Mouse (Mus musculus): Measurements from ENCODE around the gene Scamp4. TPM values are rescaled to one million over a fixed set of nuclear protein-coding genes. Genes with fewer than 3 reads are reported as not detected.
"Not testable (repeated sequence)": the region's sequence is repeated elsewhere in the genome, so short reads cannot be mapped to it uniquely, and the experiment has no call there.

The Scamp4 gene
- total and polyA plus RNA-seq, 3 experiments, result 55.9 to 190 (median 68.7) TPM

DNA sequence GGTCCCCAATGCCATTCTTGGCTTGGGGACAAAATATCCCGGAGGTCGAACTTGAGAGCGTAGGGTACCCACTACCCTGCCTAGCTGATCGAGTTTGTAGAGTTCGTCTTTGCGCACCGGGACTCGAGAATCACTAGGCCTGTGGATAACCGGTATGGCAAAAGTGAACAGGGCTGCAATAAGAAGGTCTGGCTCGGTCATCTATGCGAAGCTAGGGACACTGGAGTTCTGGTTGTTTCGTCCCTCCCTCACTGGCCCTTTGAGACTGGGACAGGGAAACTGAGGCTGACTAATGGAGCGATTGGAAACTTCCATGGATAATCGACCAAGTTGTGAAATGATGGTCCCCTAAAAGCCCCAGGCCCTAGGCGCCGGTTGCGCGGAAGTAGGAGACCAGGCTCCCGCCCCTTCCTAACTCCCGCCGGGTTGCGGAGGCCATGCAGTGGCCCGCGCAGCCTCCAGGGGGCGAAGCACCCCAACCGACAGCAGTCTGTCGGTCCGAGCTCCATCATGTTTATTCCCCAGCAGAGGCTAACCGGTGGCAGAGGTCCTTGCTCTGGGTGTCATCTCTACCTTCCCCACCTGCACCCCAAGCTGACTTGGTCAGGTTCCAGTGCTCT lies 24.4 kb upstream of the Scamp4 start:
- DNase-seq, result peak; percentile 91

DNA sequence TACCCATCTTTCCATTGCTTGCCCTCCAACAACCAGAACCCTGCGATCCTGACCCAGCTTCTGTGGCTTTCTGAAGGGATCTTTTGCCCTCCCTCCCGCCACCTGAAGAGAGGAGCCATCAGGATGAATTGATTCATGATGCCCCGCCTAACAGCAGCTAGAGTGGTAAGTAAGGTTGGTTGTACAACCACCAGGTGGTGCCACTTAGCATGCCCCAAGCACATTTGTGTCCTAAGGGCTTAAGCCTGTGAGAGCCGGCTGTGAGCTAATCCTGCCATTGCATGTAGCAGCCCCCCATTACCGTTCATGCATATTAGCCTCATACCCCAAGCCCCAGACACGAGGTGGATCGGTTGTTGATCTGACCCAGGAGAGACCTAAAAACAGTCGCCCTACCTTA lies 23.8 kb upstream of the Scamp4 start:
- peak; percentile 71 for DNase-seq

DNA sequence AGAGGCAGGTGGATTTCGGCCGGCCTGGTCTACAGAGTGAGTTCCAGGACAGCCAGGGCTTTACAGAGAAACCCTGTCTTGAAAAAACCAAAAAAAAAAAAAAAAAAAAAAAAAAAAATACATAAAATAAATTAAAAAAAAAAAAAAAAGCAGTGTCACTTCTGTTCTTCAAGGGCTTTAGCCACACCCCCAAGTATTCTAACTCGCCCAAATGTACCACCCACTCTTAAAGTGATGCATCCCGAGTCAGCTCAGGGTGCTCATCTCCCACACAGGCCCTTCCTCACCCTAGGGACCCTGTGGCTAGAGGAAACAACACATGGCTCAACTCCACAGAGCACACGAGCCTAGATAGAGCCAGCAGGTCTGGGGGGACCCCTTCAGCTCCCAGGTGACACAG lies 19.6 kb upstream of the Scamp4 start:
- no peak for DNase-seq

- DNase-seq, result no peak
Observed at GRCm38 (mm10) chr10:80584045-80584488, 18.6 kb upstream of the Scamp4 start.

DNA sequence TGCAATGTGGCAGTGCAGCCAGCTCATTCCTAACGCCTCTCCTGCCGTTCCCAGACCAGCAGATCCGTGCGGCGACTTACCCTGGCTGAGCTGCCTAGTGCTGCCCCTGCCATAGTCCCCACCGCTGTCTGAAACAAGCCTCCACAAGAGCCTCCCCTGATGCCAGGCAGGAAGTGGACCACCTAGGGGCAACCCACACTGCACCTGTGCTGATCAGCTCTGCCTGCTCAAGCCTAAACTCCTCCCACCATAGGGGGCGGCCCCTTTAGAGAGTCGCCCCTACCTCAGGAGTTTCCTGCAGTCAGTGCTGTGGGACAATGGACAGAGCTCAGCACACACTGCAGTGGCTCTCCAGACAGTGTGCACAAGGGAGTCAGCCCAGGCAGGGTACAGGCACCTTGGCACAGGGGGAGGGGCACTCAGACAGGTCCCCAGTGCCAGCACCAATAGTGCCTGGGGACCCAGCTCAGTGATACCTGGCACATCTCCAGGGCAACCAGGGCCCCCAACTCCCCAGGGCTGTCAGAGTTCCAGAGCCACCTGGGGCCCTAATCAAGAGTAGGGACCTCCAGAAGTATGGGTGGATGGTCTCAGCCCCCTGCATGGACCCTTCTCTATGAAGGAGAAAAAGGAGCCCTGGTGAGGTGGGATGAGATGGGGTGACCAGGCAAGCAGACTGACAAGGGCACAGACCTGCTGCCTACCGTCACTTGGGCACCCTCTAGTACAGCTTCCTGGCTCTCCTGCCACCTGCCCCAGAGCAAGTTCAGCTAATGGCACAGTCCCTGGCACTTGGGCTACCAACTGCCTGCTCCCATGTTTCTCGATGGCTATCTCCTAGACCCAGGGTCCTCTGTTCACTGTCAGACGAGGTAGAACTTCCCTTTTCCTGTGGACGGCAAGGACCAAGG lies 17.8 kb upstream of the Scamp4 start:
- DNase-seq, result no peak

GRCm38 (mm10) chr10:80585581-80585980 lies 17.1 kb upstream of the Scamp4 start:
- DNase-seq, result no peak

DNA sequence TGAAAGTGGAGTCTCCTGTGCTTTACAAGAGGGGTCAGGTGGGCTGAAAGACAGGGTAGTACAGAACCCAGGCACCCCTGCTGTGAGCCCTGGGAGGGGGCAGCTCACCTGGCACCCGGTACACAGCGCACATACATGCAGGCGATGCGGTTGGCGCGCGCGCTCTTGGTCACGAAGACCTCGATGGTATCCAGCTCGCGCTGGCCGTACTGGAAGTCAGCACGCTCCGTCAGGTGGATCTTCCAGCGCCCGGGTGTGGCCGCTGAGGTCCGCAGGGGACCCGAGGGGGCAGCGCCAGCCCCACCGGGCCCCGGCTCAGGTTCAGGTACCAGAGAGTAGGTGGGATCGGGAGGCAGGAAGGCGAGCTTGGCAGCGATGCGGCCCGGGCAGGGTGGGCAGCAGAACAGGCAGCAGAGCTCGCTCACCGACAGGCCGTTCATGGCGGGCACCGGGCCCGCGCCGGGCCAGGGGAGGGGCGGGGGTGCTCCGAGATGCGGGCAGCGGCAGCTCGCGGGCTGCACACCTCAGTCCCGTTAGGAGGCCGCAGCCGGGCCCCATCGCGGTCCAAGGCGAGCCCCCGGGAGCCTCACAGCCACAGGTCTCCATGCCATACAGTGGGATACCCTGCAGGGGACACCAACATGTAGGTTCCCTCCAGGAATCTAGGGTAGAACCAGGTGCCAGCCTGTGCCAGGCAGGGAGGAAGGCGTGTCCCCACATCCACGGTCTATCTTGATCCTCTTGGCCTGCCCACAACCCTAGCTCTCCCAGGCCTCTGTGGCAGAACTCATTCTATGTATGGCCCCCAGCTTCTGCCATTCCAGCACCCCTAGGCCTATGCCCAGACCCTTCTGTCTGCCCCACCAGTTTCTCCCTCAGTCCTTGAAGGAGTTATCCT lies 16.0 kb upstream of the Scamp4 start:
- DNase-seq, result no peak

DNA sequence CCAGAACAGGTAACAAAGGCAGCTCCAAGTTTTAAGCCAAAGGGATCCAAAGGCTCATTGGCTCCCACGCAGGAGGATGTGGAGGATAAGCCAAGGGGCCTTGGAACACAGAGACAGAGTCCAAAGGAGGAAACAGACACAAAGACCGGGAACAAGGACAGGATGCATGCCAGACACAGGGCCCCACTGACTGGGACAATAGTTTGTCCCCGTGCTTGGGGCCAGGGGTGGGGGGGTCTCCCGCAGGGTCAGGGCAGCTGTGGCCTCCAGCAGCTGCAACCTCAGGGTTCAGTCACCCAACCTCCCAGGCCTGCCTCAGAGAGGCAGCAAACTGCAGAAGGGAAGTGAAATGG lies 15.4 kb upstream of the Scamp4 start:
- peak; percentile 43 for DNase-seq

DNA sequence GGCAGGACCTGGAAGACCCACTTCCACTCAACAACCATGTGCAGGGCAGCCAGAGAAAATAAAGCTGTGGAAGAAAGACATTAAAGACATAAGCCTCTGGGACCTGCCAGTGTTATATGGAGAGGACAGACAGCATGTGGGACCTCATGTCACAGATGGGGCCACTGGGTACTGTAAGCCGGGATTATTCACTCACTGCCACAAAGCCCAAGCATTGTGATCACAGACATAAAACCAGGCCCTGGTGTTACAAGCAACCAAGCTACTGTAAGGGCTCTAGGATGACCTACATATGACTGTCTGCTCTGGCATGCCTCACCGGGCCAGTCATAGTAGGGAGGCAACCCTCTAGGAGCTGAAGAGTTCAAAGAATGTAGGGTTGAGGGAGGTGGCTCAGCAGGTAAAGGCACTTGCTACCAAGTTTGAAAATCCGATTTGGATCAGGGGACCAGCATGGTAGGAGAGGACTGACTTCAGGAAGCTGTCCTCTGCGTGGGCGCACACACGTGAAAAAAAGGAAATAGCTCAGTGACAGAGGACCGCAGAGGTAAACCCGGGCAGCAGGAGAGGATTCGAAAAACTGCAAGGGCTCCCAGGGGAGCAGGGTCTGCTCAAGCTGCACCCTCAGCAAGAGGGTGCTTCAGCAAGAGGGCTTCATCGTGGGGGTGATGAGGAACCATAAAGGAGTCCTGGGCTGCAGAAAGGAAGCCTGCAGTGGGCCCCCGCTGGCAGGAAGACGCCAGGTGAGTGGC lies 13.4 kb upstream of the Scamp4 start:
- peak; percentile 52 for DNase-seq

- peak; percentile 98 for DNase-seq
Observed at GRCm38 (mm10) chr10:80589879-80590854, 12.5 kb upstream of the Scamp4 start, which contains the start of gene Abhd17a. Abhd17a (minus strand) TSS chr10:80590341.

DNA sequence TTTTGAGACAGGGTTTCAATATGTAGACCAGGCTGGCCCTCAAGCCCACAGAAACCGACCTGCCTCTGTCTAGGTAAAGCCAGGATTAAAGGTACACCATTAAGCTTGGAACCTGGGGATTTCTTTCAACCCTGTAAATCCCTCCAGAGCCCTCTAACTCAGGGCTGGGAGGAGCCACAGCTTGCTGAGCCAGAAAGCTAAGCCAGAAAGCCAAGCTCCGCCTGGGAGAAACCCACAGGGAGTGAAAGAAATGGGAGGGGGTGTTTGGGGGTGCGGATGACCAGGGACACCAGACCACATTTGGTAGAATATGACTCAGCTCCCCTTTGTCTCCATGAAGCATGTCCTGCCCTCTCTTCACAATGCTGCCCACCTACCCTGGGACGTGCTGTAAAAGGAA lies 6.4 kb upstream of the Scamp4 start:
- DNase-seq, result no peak

- DNase-seq, result no peak
Observed at GRCm38 (mm10) chr10:80603364-80603763, 692 bp downstream of the Scamp4 start.

- DNase-seq, result no peak
Observed at GRCm38 (mm10) chr10:80604001-80604509, 1.4 kb downstream of the Scamp4 start.

- no peak for DNase-seq
Observed at GRCm38 (mm10) chr10:80604988-80605387, 2.3 kb downstream of the Scamp4 start.

DNA sequence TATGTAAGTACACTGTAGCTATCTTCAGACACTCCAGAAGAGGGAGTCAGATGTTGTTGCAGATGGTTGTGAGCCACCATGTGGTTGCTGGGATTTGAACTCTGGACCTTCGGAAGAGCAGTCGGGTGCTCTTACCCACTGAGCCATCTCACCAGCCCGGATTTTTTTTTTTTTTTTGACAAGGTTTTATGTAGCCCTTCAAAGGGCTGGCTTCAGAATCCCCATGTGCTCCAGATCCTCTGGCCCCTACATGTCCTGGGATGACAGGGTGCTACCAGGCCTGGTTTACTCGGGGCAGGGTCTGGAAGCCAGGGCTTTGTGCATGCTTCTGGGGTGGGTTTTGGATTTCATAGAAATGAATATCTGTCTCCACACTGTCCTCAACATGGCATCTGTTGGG lies 3.0 kb downstream of the Scamp4 start, which contains the start of gene Gm49322:
TSS of gene Gm49322 (plus strand) at position 301 of the 400 bp plus-strand sequence.
- DNase-seq, result not testable (repeated sequence)

GRCm38 (mm10) chr10:80606306-80606705 lies 3.6 kb downstream of the Scamp4 start:
- DNase-seq, result no peak

DNA sequence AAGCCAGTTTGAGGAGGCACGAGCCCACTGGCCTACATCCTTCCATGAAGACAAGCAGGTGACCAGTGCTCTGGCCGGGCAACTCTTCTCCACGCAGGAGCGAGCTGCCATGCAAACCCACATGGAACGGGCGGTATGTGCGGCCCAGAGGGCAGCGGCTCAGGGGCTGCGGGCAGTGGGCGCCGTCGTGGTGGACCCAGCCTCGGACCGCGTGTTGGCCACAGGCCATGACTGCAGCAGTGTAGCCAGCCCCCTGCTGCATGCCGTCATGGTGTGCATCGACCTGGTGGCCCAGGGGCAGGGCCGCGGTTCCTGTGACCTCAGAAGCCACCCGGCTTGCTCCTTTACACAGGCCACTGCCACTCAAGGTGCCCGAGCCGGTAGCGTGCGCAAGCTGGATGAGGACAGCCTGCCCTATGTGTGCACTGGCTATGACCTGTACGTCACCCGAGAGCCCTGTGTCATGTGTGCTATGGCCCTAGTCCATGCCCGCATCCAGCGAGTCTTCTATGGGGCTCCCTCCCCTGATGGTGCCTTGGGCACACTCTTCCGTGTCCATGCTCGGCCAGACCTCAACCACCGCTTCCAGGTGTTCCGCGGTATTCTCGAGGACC lies 4.2 kb downstream of the Scamp4 start:
- DNase-seq, result no peak

GRCm38 (mm10) chr10:80608435-80608834 lies 5.8 kb downstream of the Scamp4 start:
- DNase-seq, result no peak

GRCm38 (mm10) chr10:80609269-80609924 lies 6.7 kb downstream of the Scamp4 start:
- no peak for DNase-seq
